Mouse (Mus musculus): Measurements from ENCODE around the gene Gm20458. TPM values are rescaled to one million over a fixed set of nuclear protein-coding genes. Genes with fewer than 3 reads are reported as not detected.
A peak's percentile ranks its signal among the peaks of the same experiment; 100 is the strongest.

Gene Gm20458
- polyA plus RNA-seq, 1 experiment from 2014 or later, result 12.5 TPM

GRCm38 (mm10) chr2:164518266-164519170 lies 57.8 kb downstream of the Gm20458 start:
- DNase-seq (ENCODE audit: low spot score) (peak; percentile 73), ATAC-seq (ENCODE audit: low read depth) (no peak)
- peak overlapping the region; percentile 61; the same call in 1 of the 2 replicates for H3K27ac ChIP-seq (replicated peaks; ENCODE audit: low read depth, low read length)

GRCm38 (mm10) chr2:164519171-164519526 lies 58.4 kb downstream of the Gm20458 start:
- Histone ChIP-seq H3K9me3 (ENCODE audit: control insufficient read depth, low read length) (peaks cover 11% of the 10 kb centered on the region), H3K27ac (replicated peaks; ENCODE audit: low read depth, low read length) (peak overlapping the region; percentile 61; the same call in 1 of the 2 replicates), H3K4me2 (ENCODE audit: low read depth, low read length) (no peak overlapping the region), H3K27me3 (replicated peaks; ENCODE audit: control insufficient read depth, insufficient read depth, low read length) (no peaks in the 10 kb centered on the region), H3K36me3 (ENCODE audit: control insufficient read depth, insufficient read depth, low read length) (no peaks in the 10 kb centered on the region), H3K4me3 (ENCODE audit: low read depth, low read length) (no peak overlapping the region), H3K9ac (ENCODE audit: low read depth, low read length) (no peak overlapping the region), H3K4me1 (ENCODE audit: control insufficient read depth, insufficient read depth, low read length) (peaks cover 19% of the 10 kb centered on the region)
- DNase-seq (ENCODE audit: low spot score), result no peak
- 63% methylated on average over 6 of the region's 6 CpGs for WGBS
- ATAC-seq (ENCODE audit: low read depth), result no peak

More at GRCm38 (mm10) chr2:164518266-164519170, 57.8 kb downstream of the Gm20458 start:
- no peak overlapping the region for H3K4me3 ChIP-seq (ENCODE audit: low read depth, low read length)
- peaks cover 11% of the 10 kb centered on the region for H3K9me3 ChIP-seq (ENCODE audit: control insufficient read depth, low read length)
- H3K4me2 ChIP-seq (ENCODE audit: low read depth, low read length), result no peak overlapping the region
- peaks cover 19% of the 10 kb centered on the region for H3K4me1 ChIP-seq (ENCODE audit: control insufficient read depth, insufficient read depth, low read length)
- H3K9ac ChIP-seq (ENCODE audit: low read depth, low read length), result no peak overlapping the region
- no peaks in the 10 kb centered on the region for H3K36me3 ChIP-seq (ENCODE audit: control insufficient read depth, insufficient read depth, low read length)
- H3K27me3 ChIP-seq (replicated peaks; ENCODE audit: control insufficient read depth, insufficient read depth, low read length), result no peaks in the 10 kb centered on the region
- WGBS, result 42% methylated on average over 11 of the region's 11 CpGs

GRCm38 (mm10) chr2:164520782-164521181 lies 60.0 kb downstream of the Gm20458 start:
- Histone ChIP-seq H3K9me3 (ENCODE audit: control insufficient read depth, low read length) (peaks cover 11% of the 10 kb centered on the region), H3K9ac (ENCODE audit: low read depth, low read length) (no peak overlapping the region), H3K4me1 (ENCODE audit: control insufficient read depth, insufficient read depth, low read length) (peaks cover 19% of the 10 kb centered on the region), H3K36me3 (ENCODE audit: control insufficient read depth, insufficient read depth, low read length) (no peaks in the 10 kb centered on the region), H3K4me3 (ENCODE audit: low read depth, low read length) (no peak overlapping the region), H3K27me3 (replicated peaks; ENCODE audit: control insufficient read depth, insufficient read depth, low read length) (no peaks in the 10 kb centered on the region), H3K27ac (replicated peaks; ENCODE audit: low read depth, low read length) (no peak overlapping the region), H3K4me2 (ENCODE audit: low read depth, low read length) (no peak overlapping the region)
- DNase-seq (ENCODE audit: low spot score), result peak; percentile 65
- ATAC-seq (ENCODE audit: low read depth), result no peak
- WGBS, result 17% methylated on average over 3 of the region's 3 CpGs

- Histone ChIP-seq H3K27ac (replicated peaks; ENCODE audit: low read depth, low read length) (peak overlapping the region; percentile 63), H3K4me2 (ENCODE audit: low read depth, low read length) (peak overlapping the region; percentile 11), H3K4me1 (ENCODE audit: control insufficient read depth, insufficient read depth, low read length) (peaks cover 19% of the 10 kb centered on the region), H3K9me3 (ENCODE audit: control insufficient read depth, low read length) (peaks cover 5% of the 10 kb centered on the region), H3K27me3 (replicated peaks; ENCODE audit: control insufficient read depth, insufficient read depth, low read length) (no peaks in the 10 kb centered on the region), H3K36me3 (ENCODE audit: control insufficient read depth, insufficient read depth, low read length) (no peaks in the 10 kb centered on the region), H3K4me3 (ENCODE audit: low read depth, low read length) (peak overlapping the region; percentile 3; the same call in 1 of the 2 replicates), H3K9ac (ENCODE audit: low read depth, low read length) (peak overlapping the region; percentile 20; the same call in 1 of the 2 replicates)
- ATAC-seq (ENCODE audit: low read depth), result peak; percentile 86
- peak; percentile 89 for DNase-seq (ENCODE audit: low spot score)
- 11% methylated on average over 11 of the region's 11 CpGs for WGBS
Measured at GRCm38 (mm10) chr2:164521841-164522240, 61.1 kb downstream of the Gm20458 start.

GRCm38 (mm10) chr2:164522280-164522679 lies 61.5 kb downstream of the Gm20458 start:
- H3K4me3 ChIP-seq (ENCODE audit: low read depth, low read length), result no peak overlapping the region
- 11% methylated on average over 8 of the region's 8 CpGs for WGBS
- H3K4me2 ChIP-seq (ENCODE audit: low read depth, low read length), result peak overlapping the region; percentile 11; the same call in 1 of the 2 replicates

GRCm38 (mm10) chr2:164523301-164523773 lies 62.6 kb downstream of the Gm20458 start:
- H3K27me3 ChIP-seq (replicated peaks; ENCODE audit: control insufficient read depth, insufficient read depth, low read length), result no peaks in the 10 kb centered on the region
- no peak overlapping the region for H3K9ac ChIP-seq (ENCODE audit: low read depth, low read length)
- H3K4me3 ChIP-seq (ENCODE audit: low read depth, low read length), result no peak overlapping the region
- peaks cover 19% of the 10 kb centered on the region for H3K4me1 ChIP-seq (ENCODE audit: control insufficient read depth, insufficient read depth, low read length)
- H3K36me3 ChIP-seq (ENCODE audit: control insufficient read depth, insufficient read depth, low read length), result no peaks in the 10 kb centered on the region
- no peak overlapping the region for H3K27ac ChIP-seq (replicated peaks; ENCODE audit: low read depth, low read length)
- WGBS, result 85% methylated on average over 10 of the region's 10 CpGs
- H3K4me2 ChIP-seq (ENCODE audit: low read depth, low read length), result no peak overlapping the region
- H3K9me3 ChIP-seq (ENCODE audit: control insufficient read depth, low read length), result peaks cover 5% of the 10 kb centered on the region
- DNase-seq (ENCODE audit: low spot score), result no peak
- ATAC-seq (ENCODE audit: low read depth), result no peak

More at GRCm38 (mm10) chr2:164522280-164522679, 61.5 kb downstream of the Gm20458 start:
- H3K27me3 ChIP-seq (replicated peaks; ENCODE audit: control insufficient read depth, insufficient read depth, low read length), result no peaks in the 10 kb centered on the region
- H3K36me3 ChIP-seq (ENCODE audit: control insufficient read depth, insufficient read depth, low read length), result no peaks in the 10 kb centered on the region
- peaks cover 5% of the 10 kb centered on the region for H3K9me3 ChIP-seq (ENCODE audit: control insufficient read depth, low read length)
- peak; percentile 53; the same call in 1 of the 2 replicates for ATAC-seq (ENCODE audit: low read depth)
- H3K9ac ChIP-seq (ENCODE audit: low read depth, low read length), result no peak overlapping the region
- peak overlapping the region; percentile 63 for H3K27ac ChIP-seq (replicated peaks; ENCODE audit: low read depth, low read length)
- H3K4me1 ChIP-seq (ENCODE audit: control insufficient read depth, insufficient read depth, low read length), result peaks cover 19% of the 10 kb centered on the region
- DNase-seq (ENCODE audit: low spot score), result peak; percentile 75

GRCm38 (mm10) chr2:164528557-164528956 lies 67.8 kb downstream of the Gm20458 start:
- Histone ChIP-seq H3K9me3 (ENCODE audit: control insufficient read depth, low read length) (no peaks in the 10 kb centered on the region), H3K9ac (ENCODE audit: low read depth, low read length) (no peak overlapping the region), H3K4me3 (ENCODE audit: low read depth, low read length) (no peak overlapping the region), H3K36me3 (ENCODE audit: control insufficient read depth, insufficient read depth, low read length) (no peaks in the 10 kb centered on the region), H3K4me2 (ENCODE audit: low read depth, low read length) (no peak overlapping the region), H3K27me3 (replicated peaks; ENCODE audit: control insufficient read depth, insufficient read depth, low read length) (no peaks in the 10 kb centered on the region), H3K27ac (replicated peaks; ENCODE audit: low read depth, low read length) (no peak overlapping the region), H3K4me1 (ENCODE audit: control insufficient read depth, insufficient read depth, low read length) (no peaks in the 10 kb centered on the region)
- no peak for ATAC-seq (ENCODE audit: low read depth)
- DNase-seq (ENCODE audit: low spot score), result no peak
- 66% methylated on average over 5 of the region's 5 CpGs for WGBS

GRCm38 (mm10) chr2:164531169-164531568 lies 70.4 kb downstream of the Gm20458 start:
- no peaks in the 10 kb centered on the region for H3K27me3 ChIP-seq (replicated peaks; ENCODE audit: control insufficient read depth, insufficient read depth, low read length)
- DNase-seq (ENCODE audit: low spot score) (peak; percentile 78), ATAC-seq (ENCODE audit: low read depth) (peak; percentile 62; the same call in 1 of the 2 replicates)
- no peak overlapping the region for H3K9ac ChIP-seq (ENCODE audit: low read depth, low read length)
- H3K36me3 ChIP-seq (ENCODE audit: control insufficient read depth, insufficient read depth, low read length), result no peaks in the 10 kb centered on the region
- H3K4me2 ChIP-seq (ENCODE audit: low read depth, low read length), result no peak overlapping the region
- H3K9me3 ChIP-seq (ENCODE audit: control insufficient read depth, low read length), result no peaks in the 10 kb centered on the region
- WGBS, result 4% methylated on average over 3 of the region's 3 CpGs
- no peaks in the 10 kb centered on the region for H3K4me1 ChIP-seq (ENCODE audit: control insufficient read depth, insufficient read depth, low read length)
- no peak overlapping the region for H3K27ac ChIP-seq (replicated peaks; ENCODE audit: low read depth, low read length)
- H3K4me3 ChIP-seq (ENCODE audit: low read depth, low read length), result no peak overlapping the region

All from embryonic facial prominence, embryonic 14.5 days (tissue).